In genomic region chr2:157542415-157542814, GRCm38 (mm10) we compare ENCODE assay signal across 20 mouse cellular contexts. TPM values are rescaled to one million over a fixed set of nuclear protein-coding genes. Genes with fewer than 3 reads are reported as not detected.
DNase-seq lines count a peak whose midpoint lies in the region; ATAC-seq and TF ChIP-seq lines count a peak whose summit lies in the region.
"Had no signal": no experiment of that assay in that cellular context is flagged by ENCODE, and none has a peak within 500 bp of the region (broad histone marks: within the 10 kb centered on the region; RNA-seq: fewer than 3 reads in every experiment).

No protein-coding gene starts in this region.

- TF ChIP-seq EP300 in liver, postnatal 0 days (IDR thresholded peaks at IDR 0.05; ENCODE audit: low read depth): no peak

- H3K27me3 ChIP-seq in hindbrain, embryonic 10.5 days (ENCODE audit: insufficient read depth, poor library complexity, severe bottlenecking): peaks cover 50% of the 10 kb centered on the region
- no peaks in the 10 kb centered on the region for H3K27me3 ChIP-seq in hindbrain, postnatal 0 days (ENCODE audit: insufficient read depth, low read length)
- no peaks in the 10 kb centered on the region for H3K27me3 ChIP-seq in forebrain, embryonic 14.5 days (replicated peaks; ENCODE audit: control insufficient read depth, insufficient read depth, low read length)
- no peaks in the 10 kb centered on the region for H3K27me3 ChIP-seq in limb, embryonic 10.5 days (ENCODE audit: low read depth, poor library complexity, severe bottlenecking)
- H3K27me3 ChIP-seq in neural tube, embryonic 14.5 days (ENCODE audit: control insufficient read depth, insufficient read depth, low read length): no peaks in the 10 kb centered on the region
- H3K27me3 ChIP-seq in liver, postnatal 0 days (ENCODE audit: insufficient read depth, low read length): no peaks in the 10 kb centered on the region
- H3K27me3 ChIP-seq: Patski; stomach, embryonic 15.5 days had no signal

- H3K36me3 ChIP-seq in hindbrain, embryonic 10.5 days: peaks cover 20% of the 10 kb centered on the region
- no peaks in the 10 kb centered on the region for H3K36me3 ChIP-seq in hindbrain, postnatal 0 days (ENCODE audit: insufficient read depth, low read length)
- peaks cover 4% of the 10 kb centered on the region; the same call in 1 of the 2 replicates for H3K36me3 ChIP-seq in forebrain, embryonic 14.5 days (ENCODE audit: control insufficient read depth, insufficient read depth, low read length)
- H3K36me3 ChIP-seq in limb, embryonic 10.5 days: peaks cover 21% of the 10 kb centered on the region
- no peaks in the 10 kb centered on the region for H3K36me3 ChIP-seq in neural tube, embryonic 14.5 days (ENCODE audit: control insufficient read depth, insufficient read depth, low read length)
- 0 out of 2 replicates have a peak, but pooled peaks cover 4% of the 10 kb centered on the region for H3K36me3 ChIP-seq in liver, postnatal 0 days (replicated peaks; ENCODE audit: insufficient read depth, low read length)
- H3K36me3 ChIP-seq: liver, embryonic 15.5 days; stomach, embryonic 15.5 days had no signal

- no peak for DNase-seq in hindbrain, embryonic 10.5 days (ENCODE audit: low spot score)
- no peak for DNase-seq in hindbrain, postnatal 0 days (ENCODE audit: low spot score)
- peak; percentile 50 for DNase-seq in forebrain, embryonic 14.5 days (ENCODE audit: low spot score)
- DNase-seq in limb, embryonic 10.5 days (ENCODE audit: low spot score): no peak
- DNase-seq in liver, postnatal 0 days: no peak
- no peak for DNase-seq in gastrocnemius, adult 18-20 months (ENCODE audit: low spot score)
- no peak for DNase-seq in thymus, postnatal 14 days
- DNase-seq: cerebellum, adult 8-10 months; embryo, embryonic 11 days; gastrocnemius, postnatal 36 days; left cerebral cortex, postnatal 4 days; thymus, postnatal 36 days had no signal

- H3K4me3 ChIP-seq in hindbrain, embryonic 10.5 days: no peak overlapping the region
- H3K4me3 ChIP-seq in hindbrain, postnatal 0 days (ENCODE audit: low read length): no peak overlapping the region
- H3K4me3 ChIP-seq in forebrain, embryonic 14.5 days (ENCODE audit: low read depth, low read length): no peak overlapping the region
- H3K4me3 ChIP-seq in limb, embryonic 10.5 days: no peak overlapping the region
- H3K4me3 ChIP-seq in neural tube, embryonic 14.5 days (ENCODE audit: low read depth, low read length): no peak overlapping the region
- H3K4me3 ChIP-seq in liver, postnatal 0 days (ENCODE audit: low read depth, low read length): no peak overlapping the region
- H3K4me3 ChIP-seq: liver, embryonic 15.5 days; myocyte; stomach, embryonic 15.5 days had no signal

- ATAC-seq in hindbrain, postnatal 0 days: no peak
- ATAC-seq in forebrain, embryonic 14.5 days: no peak
- no peak for ATAC-seq in neural tube, embryonic 14.5 days (ENCODE audit: low read depth)
- no peak for ATAC-seq in liver, postnatal 0 days
- ATAC-seq: inflammation-experienced regulatory T-cells, adult 6 months; Patski had no signal

- 69% methylated on average over 4 of the region's 4 CpGs for whole genome bisulfite sequencing in hindbrain, embryonic 10.5 days
- 45% methylated on average over 4 of the region's 4 CpGs for WGBS in hindbrain, postnatal 0 days
- WGBS in forebrain, embryonic 14.5 days: 8% methylated on average over 4 of the region's 4 CpGs
- WGBS in limb, embryonic 10.5 days: 74% methylated on average over 4 of the region's 4 CpGs
- WGBS in neural tube, embryonic 14.5 days: 47% methylated on average over 4 of the region's 4 CpGs
- 60% methylated on average over 4 of the region's 4 CpGs for WGBS in liver, postnatal 0 days (ENCODE audit: insufficient replicate concordance)

- TF ChIP-seq CTCF in hindbrain, postnatal 0 days (IDR thresholded peaks at IDR 0.05; ENCODE audit: low read depth): no peak
- no peak for TF ChIP-seq CTCF in liver, postnatal 0 days (IDR thresholded peaks at IDR 0.05; ENCODE audit: low read depth)

- peak overlapping the region; percentile 81 for H3K27ac ChIP-seq in hindbrain, embryonic 10.5 days
- no peak overlapping the region for H3K27ac ChIP-seq in hindbrain, postnatal 0 days
- peak overlapping the region; percentile 79; the same call in 1 of the 2 replicates for H3K27ac ChIP-seq in forebrain, embryonic 14.5 days (ENCODE audit: low read depth, low read length)
- H3K27ac ChIP-seq in limb, embryonic 10.5 days: peak overlapping the region; percentile 89
- H3K27ac ChIP-seq in neural tube, embryonic 14.5 days (ENCODE audit: low read depth, low read length): 0 out of 2 replicates have a peak overlapping the region, but pooled peaks have one; percentile 11
- H3K27ac ChIP-seq in liver, postnatal 0 days (ENCODE audit: low read depth): no peak overlapping the region
- H3K27ac ChIP-seq: kidney, postnatal 0 days; liver, embryonic 15.5 days; macrophage; stomach, embryonic 15.5 days had no signal

- H3K9me3 ChIP-seq in hindbrain, embryonic 10.5 days: no peaks in the 10 kb centered on the region
- no peaks in the 10 kb centered on the region for H3K9me3 ChIP-seq in hindbrain, postnatal 0 days (ENCODE audit: low read length)
- no peaks in the 10 kb centered on the region for H3K9me3 ChIP-seq in forebrain, embryonic 14.5 days (replicated peaks; ENCODE audit: control insufficient read depth, low read length)
- no peaks in the 10 kb centered on the region for H3K9me3 ChIP-seq in limb, embryonic 10.5 days (replicated peaks)
- no peaks in the 10 kb centered on the region for H3K9me3 ChIP-seq in neural tube, embryonic 14.5 days (ENCODE audit: control insufficient read depth, low read length)
- H3K9me3 ChIP-seq in liver, postnatal 0 days (ENCODE audit: low read length): no peaks in the 10 kb centered on the region
- H3K9me3 ChIP-seq: liver, embryonic 15.5 days; stomach, embryonic 15.5 days had no signal

- H3K4me2 ChIP-seq in hindbrain, postnatal 0 days (ENCODE audit: low read depth, low read length): no peak overlapping the region
- H3K4me2 ChIP-seq in forebrain, embryonic 14.5 days (ENCODE audit: low read length): no peak overlapping the region
- H3K4me2 ChIP-seq in neural tube, embryonic 14.5 days (ENCODE audit: low read depth, low read length): no peak overlapping the region
- no peak overlapping the region for H3K4me2 ChIP-seq in liver, postnatal 0 days (ENCODE audit: low read depth, low read length)
- H3K4me2 ChIP-seq: liver, embryonic 15.5 days; stomach, embryonic 15.5 days had no signal

- no peak overlapping the region for H3K9ac ChIP-seq in hindbrain, postnatal 0 days (replicated peaks; ENCODE audit: low read length)
- no peak overlapping the region for H3K9ac ChIP-seq in forebrain, embryonic 14.5 days (ENCODE audit: low read length)
- no peak overlapping the region for H3K9ac ChIP-seq in neural tube, embryonic 14.5 days (replicated peaks; ENCODE audit: low read depth, low read length)
- no peak overlapping the region for H3K9ac ChIP-seq in liver, postnatal 0 days (replicated peaks)
- H3K9ac ChIP-seq: liver, embryonic 15.5 days; stomach, embryonic 15.5 days had no signal

- peaks cover 88% of the 10 kb centered on the region for H3K4me1 ChIP-seq in hindbrain, embryonic 10.5 days (replicated peaks)
- peaks cover 32% of the 10 kb centered on the region for H3K4me1 ChIP-seq in hindbrain, postnatal 0 days (ENCODE audit: insufficient read depth, low read length)
- H3K4me1 ChIP-seq in forebrain, embryonic 14.5 days (ENCODE audit: control insufficient read depth, insufficient read depth, low read length): peaks cover 65% of the 10 kb centered on the region
- peaks cover 93% of the 10 kb centered on the region for H3K4me1 ChIP-seq in limb, embryonic 10.5 days
- H3K4me1 ChIP-seq in neural tube, embryonic 14.5 days (ENCODE audit: control insufficient read depth, insufficient read depth, low read length): peaks cover 30% of the 10 kb centered on the region
- H3K4me1 ChIP-seq in liver, postnatal 0 days (ENCODE audit: insufficient read depth): peaks cover 9% of the 10 kb centered on the region

RNA-seq across cellular contexts. Expression of gene Nnat, which starts 17.5 kb away (rescaled TPM):
- 1,503 and 2,739 TPM in 2 replicates for polyA plus RNA-seq in hindbrain, embryonic 10.5 days (2016; fragmentation: Nextera tagmentation; extraction: Ambion mirVana)
- 8,203 and 10,251 TPM in 2 replicates for total RNA-seq in hindbrain, postnatal 0 days (2014; rRNA removed)
- 5,188 and 5,840 TPM in 2 replicates for polyA plus RNA-seq in hindbrain, postnatal 0 days (2015; fragmentation: Nextera tagmentation; extraction: Ambion mirVana)
- 6,589 and 7,102 TPM in 2 replicates for polyA plus RNA-seq in forebrain, embryonic 14.5 days (2014; fragmentation: Nextera tagmentation; extraction: Ambion mirVana)
- 2,112 and 2,427 TPM in 2 replicates for polyA plus RNA-seq in limb, embryonic 10.5 days (2016; fragmentation: Nextera tagmentation; extraction: Ambion mirVana)
- polyA plus RNA-seq in neural tube, embryonic 14.5 days (2014; fragmentation: Nextera tagmentation; extraction: Ambion mirVana): 2,798 and 3,566 TPM in 2 replicates
- polyA plus RNA-seq in liver, postnatal 0 days (2015; fragmentation: Nextera tagmentation; extraction: Ambion mirVana): 6.2 and 6.6 TPM in 2 replicates
- 10 to 100 TPM in 1 of 2 experiments, 1 to 10 TPM in 1; 1.6 to 16.4 TPM for total RNA-seq in gastrocnemius, adult 18-20 months (2021)
- polyA plus RNA-seq: macrophage had no signal

RNA-seq across cellular contexts. Expression of gene Blcap, which starts 28.7 kb away (rescaled TPM):
- polyA plus RNA-seq in hindbrain, embryonic 10.5 days (2016; fragmentation: Nextera tagmentation; extraction: Ambion mirVana): 78.4 and 100.0 TPM in 2 replicates
- 207 and 253 TPM in 2 replicates for total RNA-seq in hindbrain, postnatal 0 days (2014; rRNA removed)
- polyA plus RNA-seq in hindbrain, postnatal 0 days (2015; fragmentation: Nextera tagmentation; extraction: Ambion mirVana): 263 and 284 TPM in 2 replicates
- 240 and 254 TPM in 2 replicates for polyA plus RNA-seq in forebrain, embryonic 14.5 days (2014; fragmentation: Nextera tagmentation; extraction: Ambion mirVana)
- polyA plus RNA-seq in limb, embryonic 10.5 days (2016; fragmentation: Nextera tagmentation; extraction: Ambion mirVana): 58.0 and 66.9 TPM in 2 replicates
- 244 and 299 TPM in 2 replicates for polyA plus RNA-seq in neural tube, embryonic 14.5 days (2014; fragmentation: Nextera tagmentation; extraction: Ambion mirVana)
- polyA plus RNA-seq in liver, postnatal 0 days (2015; fragmentation: Nextera tagmentation; extraction: Ambion mirVana): 12.5 and 13.3 TPM in 2 replicates
- total RNA-seq in gastrocnemius, adult 18-20 months (2021): 10 to 100 TPM; 28.0 to 36.7 TPM

Comparison
In these comparisons a context has a peak if more than half of its experiments do, and no peak if none do; other contexts are left out.
1. H3K27ac ChIP-seq: peak in hindbrain, embryonic 10.5 days (single experiment), forebrain, embryonic 14.5 days (single experiment), limb, embryonic 10.5 days (single experiment) and neural tube, embryonic 14.5 days (single experiment); none in hindbrain, postnatal 0 days (single experiment) and liver, postnatal 0 days (single experiment).
2. RNA of gene Nnat, which starts 17.5 kb away (polyA plus RNA-seq): 6,589 to 7,102 TPM in forebrain, embryonic 14.5 days, 5,188 to 5,840 TPM in hindbrain, postnatal 0 days, 2,798 to 3,566 TPM in neural tube, embryonic 14.5 days, 1,503 to 2,739 TPM in hindbrain, embryonic 10.5 days and 2,112 to 2,427 TPM in limb, embryonic 10.5 days; 6.2 to 6.6 TPM in liver, postnatal 0 days; every median in the first group is over 100 times any median in the second.